Mouse (Mus musculus) bone marrow, adult 2 months (tissue): ENCODE measurements around the gene Srm.

Experiments used
- CTCF ChIP-seq: fragments of 200-500 bp; IDR thresholded peaks from 2 replicates; pipeline ENCODE4 v1.5.1; 2011; ENCODE audit warnings: low read length, control low read depth; ENCODE audit not compliant: control insufficient read depth, insufficient read depth
- POLR2A ChIP-seq: fragments of 200-500 bp; IDR thresholded peaks from 2 replicates; pipeline ENCODE4 v1.6.1; 2011; ENCODE audit warnings: low read depth, mild to moderate bottlenecking, control low read depth, low read length, borderline replicate concordance; ENCODE audit not compliant: control insufficient read depth

- TF ChIP-seq POLR2A (no peak), CTCF (no peak)
These were observed at the start of gene Srm for GRCm38 (mm10) chr4:148591171-148591630.
